Mouse (Mus musculus) macrophage (primary cell): Measurements from ENCODE around the gene Kat6b. TPM values are rescaled to one million over a fixed set of nuclear protein-coding genes. Genes with fewer than 3 reads are reported as not detected.
"Not testable (repeated sequence)": the region's sequence is repeated elsewhere in the genome, so short reads cannot be mapped to it uniquely, and the experiment has no call there.

Source experiments
- H3K27ac ChIP-seq: fragments of 350-480 bp; formaldehyde crosslinking; 2 replicates; pipeline ENCODE4 v1.9.0; 2021
- H3K36me3 ChIP-seq: fragments of 350-480 bp; formaldehyde crosslinking; 2 replicates; pipeline ENCODE4 v1.9.0; 2021; ENCODE audit errors: inconsistent target
- H3K4me3 ChIP-seq: fragments of 350-480 bp; formaldehyde crosslinking; 2 replicates; pipeline ENCODE4 v1.9.0; 2021; ENCODE audit errors: inconsistent target
- H3K79me2 ChIP-seq: fragments of 350-480 bp; formaldehyde crosslinking; 2 replicates; pipeline ENCODE4 v1.9.0; 2021; ENCODE audit errors: inconsistent target
- WGBS: methylation state at CpG from one replicate; pipeline ENCODE4 v1.1.7; 2026; ENCODE audit warnings: inconsistent platforms; ENCODE audit not compliant: missing documents; 5-methylcytosine and 5-hydroxymethylcytosine counted together
- polyA plus RNA-seq: library from polyadenylated mRNA; stranded (reverse); fragments of 250-400 nt; gene quantifications from 3 replicates; pipeline ENCODE4 v1.2.4, GENCODE M21; 2018; ENCODE audit warnings: inconsistent platforms

Kat6b gene
- polyA plus RNA-seq, 1 experiment from 2014 or later = 10.1 TPM

- Histone ChIP-seq H3K79me2 (no peaks in the 10 kb centered on the region), H3K27ac (no peak overlapping the region), H3K36me3 (no peaks in the 10 kb centered on the region), H3K4me3 (no peak overlapping the region)
- 97% methylated on average over 9 of the region's 9 CpGs for whole genome bisulfite sequencing
Observed at GRCm38 (mm10) chr14:21463117-21463712, 18.0 kb upstream of the Kat6b start.

- Histone ChIP-seq H3K27ac (no peak overlapping the region), H3K79me2 (no peaks in the 10 kb centered on the region), H3K4me3 (no peak overlapping the region), H3K36me3 (no peaks in the 10 kb centered on the region)
- WGBS = 96% methylated on average over 5 of the region's 5 CpGs
Observed at GRCm38 (mm10) chr14:21470386-21470785, 10.8 kb upstream of the Kat6b start.

GRCm38 (mm10) chr14:21471975-21472374 is 9.3 kb upstream of the Kat6b start:
- no peak overlapping the region for H3K27ac ChIP-seq
- H3K36me3 ChIP-seq = no peaks in the 10 kb centered on the region
- no peak overlapping the region for H3K4me3 ChIP-seq
- no peaks in the 10 kb centered on the region for H3K79me2 ChIP-seq
- 100% methylated on average over 2 of the region's 2 CpGs for WGBS

- H3K27ac ChIP-seq, H3K79me2 ChIP-seq, H3K4me3 ChIP-seq, H3K36me3 ChIP-seq: not testable (repeated sequence)
- 93% methylated on average over 4 of the region's 4 CpGs for WGBS
Observed at GRCm38 (mm10) chr14:21474593-21475132, 6.6 kb upstream of the Kat6b start.

- Histone ChIP-seq H3K27ac (no peak overlapping the region), H3K4me3 (no peak overlapping the region), H3K79me2 (no peaks in the 10 kb centered on the region), H3K36me3 (no peaks in the 10 kb centered on the region)
- 84% methylated on average over 2 of the region's 2 CpGs for WGBS
Observed at GRCm38 (mm10) chr14:21477181-21477580, 4.1 kb upstream of the Kat6b start.

- Histone ChIP-seq H3K79me2 (no peaks in the 10 kb centered on the region), H3K27ac (no peak overlapping the region), H3K4me3 (no peak overlapping the region), H3K36me3 (no peaks in the 10 kb centered on the region)
- 96% methylated on average over 8 of the region's 8 CpGs for WGBS
Observed at GRCm38 (mm10) chr14:21479566-21479965, 1.7 kb upstream of the Kat6b start.

GRCm38 (mm10) chr14:21480191-21480590 is 1.0 kb upstream of the Kat6b start:
- H3K79me2 ChIP-seq = no peaks in the 10 kb centered on the region
- no peaks in the 10 kb centered on the region for H3K36me3 ChIP-seq
- 96% methylated on average over 5 of the region's 5 CpGs for WGBS
- H3K4me3 ChIP-seq = no peak overlapping the region
- H3K27ac ChIP-seq = no peak overlapping the region

- H3K4me3 ChIP-seq = no peak overlapping the region
- no peak overlapping the region for H3K27ac ChIP-seq
- no peaks in the 10 kb centered on the region for H3K36me3 ChIP-seq
- 100% methylated on average over 2 of the region's 2 CpGs for WGBS
- no peaks in the 10 kb centered on the region for H3K79me2 ChIP-seq
Observed at GRCm38 (mm10) chr14:21484199-21484598, 3.0 kb downstream of the Kat6b start.

- Histone ChIP-seq H3K27ac (no peak overlapping the region), H3K36me3 (no peaks in the 10 kb centered on the region), H3K79me2 (no peaks in the 10 kb centered on the region), H3K4me3 (no peak overlapping the region)
- 92% methylated on average over 9 of the region's 10 CpGs for WGBS
Observed at GRCm38 (mm10) chr14:21484693-21485092, 3.5 kb downstream of the Kat6b start.

GRCm38 (mm10) chr14:21485961-21486520 is 4.8 kb downstream of the Kat6b start:
- Histone ChIP-seq H3K27ac (no peak overlapping the region), H3K79me2 (no peaks in the 10 kb centered on the region), H3K4me3 (no peak overlapping the region), H3K36me3 (no peaks in the 10 kb centered on the region)
- WGBS = 90% methylated on average over 3 of the region's 3 CpGs

GRCm38 (mm10) chr14:21487135-21487534 is 5.9 kb downstream of the Kat6b start:
- not testable (repeated sequence) for H3K36me3 ChIP-seq, H3K27ac ChIP-seq, H3K4me3 ChIP-seq, H3K79me2 ChIP-seq
- WGBS = 94% methylated on average over 2 of the region's 2 CpGs

GRCm38 (mm10) chr14:21488426-21489115 is 7.3 kb downstream of the Kat6b start:
- H3K27ac ChIP-seq, H3K4me3 ChIP-seq, H3K36me3 ChIP-seq, H3K79me2 ChIP-seq: not testable (repeated sequence)
- 94% methylated on average over 6 of the region's 9 CpGs for WGBS

GRCm38 (mm10) chr14:21489116-21489485 is 7.9 kb downstream of the Kat6b start:
- WGBS = 100% methylated on average over 3 of the region's 3 CpGs
- no peaks in the 10 kb centered on the region for H3K79me2 ChIP-seq
- H3K27ac ChIP-seq = no peak overlapping the region
- no peaks in the 10 kb centered on the region for H3K36me3 ChIP-seq
- H3K4me3 ChIP-seq = no peak overlapping the region

- 45% methylated on average over 4 of the region's 4 CpGs for WGBS
- no peaks in the 10 kb centered on the region for H3K36me3 ChIP-seq
- H3K79me2 ChIP-seq = no peaks in the 10 kb centered on the region
- no peak overlapping the region for H3K4me3 ChIP-seq
- H3K27ac ChIP-seq = no peak overlapping the region
Observed at GRCm38 (mm10) chr14:21490141-21490540, 8.9 kb downstream of the Kat6b start.

GRCm38 (mm10) chr14:21498361-21498996 is 17.2 kb downstream of the Kat6b start:
- H3K27ac ChIP-seq = no peak overlapping the region
- H3K36me3 ChIP-seq = no peaks in the 10 kb centered on the region
- H3K4me3 ChIP-seq = no peak overlapping the region
- H3K79me2 ChIP-seq = peaks cover 15% of the 10 kb centered on the region; the same call in 1 of the 2 replicates
- 20% methylated on average over 7 of the region's 7 CpGs for WGBS
